Mouse (Mus musculus): Measurements from ENCODE around the gene Lgmn. TPM values are rescaled to one million over a fixed set of nuclear protein-coding genes. Genes with fewer than 3 reads are reported as not detected.
A peak's percentile ranks its signal among the peaks of the same experiment; 100 is the strongest.

The Lgmn gene
- total RNA-seq, 2 experiments from 2014 or later = 101 to 114 TPM

DNA sequence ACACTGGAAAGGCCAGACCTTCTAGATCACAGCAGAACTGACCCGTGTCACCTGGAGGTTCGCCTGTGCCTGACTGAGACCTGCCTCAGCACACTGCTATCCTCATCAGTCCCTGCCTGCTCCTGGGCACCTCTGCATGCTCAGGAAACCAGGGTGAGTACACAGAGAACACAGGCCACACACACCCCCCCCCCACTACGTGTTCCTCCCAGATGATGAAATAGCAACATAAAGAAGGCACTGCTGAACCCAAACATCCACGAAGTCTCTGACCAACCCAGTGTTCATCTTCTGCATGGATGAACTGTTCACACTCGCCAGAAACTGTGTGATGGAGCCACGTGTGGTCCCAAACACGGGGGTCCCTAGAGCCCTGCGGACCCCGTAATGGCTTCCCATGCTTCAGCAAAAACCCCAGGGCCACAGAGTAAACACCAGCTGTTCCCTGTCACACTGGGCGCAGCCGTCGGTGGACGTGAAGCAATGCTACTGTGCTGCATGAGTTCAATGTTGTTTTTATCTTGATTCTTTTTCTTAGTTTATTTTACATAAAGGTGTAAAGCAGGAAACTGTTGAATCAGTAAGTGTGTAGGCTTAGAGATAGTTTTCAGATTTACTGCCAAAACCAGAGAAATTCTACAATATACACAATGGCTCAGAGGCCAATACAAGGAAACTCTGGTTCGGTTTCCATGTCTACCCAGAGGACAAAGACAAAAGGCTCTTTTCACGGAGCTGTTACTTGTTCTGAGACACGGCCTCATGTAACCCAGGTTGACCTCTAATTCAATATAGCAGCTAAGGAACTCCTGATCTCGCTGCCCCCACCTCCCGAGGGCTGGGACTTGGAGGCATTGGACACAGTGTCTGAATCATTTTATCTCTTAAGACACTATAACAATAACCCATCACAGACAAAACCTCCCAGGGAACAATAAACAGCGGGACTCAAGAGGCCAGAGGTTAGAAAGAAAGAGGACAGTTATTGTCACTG is 43.3 kb downstream of the Lgmn start:
- DNase-seq (ENCODE audit: low spot score in 2 of 2) = no peak
- intact Hi-C loops (cut with DNase I) = no loop called here

GRCm38 (mm10) chr12:102395537-102395936 is 44.1 kb downstream of the Lgmn start:
- intact Hi-C loops (cut with DNase I) = no loop called here

DNA sequence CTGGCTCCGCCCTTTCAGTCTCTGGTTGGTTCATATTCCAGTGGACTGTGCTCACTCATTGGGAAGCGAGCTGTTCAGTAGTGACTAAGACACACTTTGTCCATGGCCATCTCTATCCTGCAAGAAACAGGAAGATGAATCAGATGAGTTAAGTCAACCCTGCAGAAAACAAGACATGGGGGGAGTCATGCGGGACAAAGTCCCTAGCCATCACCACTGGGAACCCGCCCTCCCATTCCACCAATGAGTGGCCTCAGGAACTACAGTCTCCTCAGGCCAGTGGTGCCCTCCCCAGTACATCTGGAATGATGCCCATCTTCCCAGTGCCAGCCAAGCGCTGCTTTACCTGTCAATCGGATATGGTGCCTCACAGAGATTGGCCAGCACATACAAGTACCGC is 45.1 kb downstream of the Lgmn start:
- intact Hi-C loops (cut with DNase I) = no loop called here
- no peak for DNase-seq (ENCODE audit: low spot score in 2 of 2)

More at GRCm38 (mm10) chr12:102395537-102395936, 44.1 kb downstream of the Lgmn start:
- DNase-seq (ENCODE audit: low spot score in 2 of 2) = no peak

DNA sequence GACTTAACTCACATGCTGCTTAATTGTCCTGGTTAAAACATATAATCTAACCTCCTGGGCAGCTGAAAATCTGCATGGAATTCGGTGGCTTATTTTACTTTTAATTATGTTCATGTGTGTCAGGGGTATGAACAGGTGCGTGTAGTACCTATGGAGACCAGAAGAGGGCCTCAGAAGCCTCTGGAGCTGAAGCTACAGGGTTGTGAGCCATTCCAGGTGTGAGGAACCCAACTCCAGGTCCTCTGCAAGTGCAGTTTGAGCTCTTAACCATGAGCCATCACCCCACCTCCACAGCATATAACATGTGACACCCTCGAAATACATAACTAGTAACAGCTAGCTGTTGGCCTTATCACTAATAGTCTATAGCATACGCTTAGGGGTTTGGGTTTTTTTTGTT is 47.6 kb downstream of the Lgmn start:
- intact Hi-C loops (cut with DNase I) = loop anchor here (1.0 kb wide), 1 partner anchor 69 kb away; no protein-coding TSS in a partner anchor
- DNase-seq (ENCODE audit: low spot score in 2 of 2) = no peak

DNA sequence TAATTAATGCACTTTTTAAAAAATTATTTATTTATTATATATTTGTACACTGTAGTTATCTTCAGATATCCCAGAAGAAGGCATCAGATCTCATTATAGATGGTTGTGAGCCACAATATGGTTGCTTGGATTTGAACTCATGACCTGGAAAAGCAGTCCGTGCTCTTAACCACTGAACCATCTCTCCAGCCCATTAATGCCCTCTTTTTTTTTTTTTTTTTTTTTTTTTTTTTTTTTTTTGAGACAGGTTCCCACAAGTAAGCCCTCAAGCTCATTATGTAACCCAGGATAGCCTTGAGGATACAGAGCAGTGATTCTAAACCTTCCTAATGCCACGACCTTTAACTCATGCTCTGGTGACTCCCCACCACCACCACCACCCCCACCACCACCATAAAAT is 48.5 kb downstream of the Lgmn start:
- DNase-seq (ENCODE audit: low spot score in 2 of 2) = no peak
- intact Hi-C loops (cut with DNase I) = no loop called here

GRCm38 (mm10) chr12:102390042-102390441 is 49.6 kb downstream of the Lgmn start:
- intact Hi-C loops (cut with DNase I) = no loop called here

DNA sequence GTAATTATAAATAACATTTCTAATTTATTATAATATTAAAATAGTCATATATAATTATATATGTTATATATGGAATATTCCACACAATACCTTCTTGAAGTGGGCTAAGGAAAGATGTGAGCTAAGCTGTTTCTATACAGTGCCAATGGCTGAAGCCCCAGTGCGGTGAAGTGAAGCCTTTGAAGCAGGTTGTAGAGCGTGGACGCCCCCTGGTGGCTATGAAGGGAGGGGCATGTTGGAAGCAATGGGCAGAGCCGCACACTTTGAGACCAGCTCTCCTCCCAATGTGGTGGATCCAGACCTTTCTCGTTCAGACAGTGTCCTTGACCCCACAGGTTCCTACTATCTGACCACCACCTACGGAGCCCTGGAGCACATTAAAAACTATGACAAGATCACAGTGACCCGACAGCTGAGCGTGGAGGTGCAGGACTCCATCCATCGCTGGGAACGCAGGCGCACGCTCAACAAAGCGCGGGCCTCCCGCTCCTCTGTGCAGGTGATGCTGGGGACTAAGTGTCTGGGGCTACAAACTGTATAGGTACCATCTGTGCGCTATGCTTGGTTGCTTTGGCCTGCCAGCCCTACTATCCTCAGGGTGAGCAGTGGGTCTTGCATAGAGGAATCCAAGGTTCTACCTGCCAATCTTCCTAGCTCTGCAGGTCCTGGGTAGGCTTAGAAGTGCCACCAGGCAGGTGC is 52.2 kb downstream of the Lgmn start:
- intact Hi-C loops (cut with DNase I) = loop anchor here (5.0 to 10.0 kb wide), 4 partner anchors 133 to 400 kb away; partner anchors contain the start of gene Slc24a4
- DNase-seq (ENCODE audit: low spot score in 2 of 2) = peak; percentile 81 to 87

More at GRCm38 (mm10) chr12:102390042-102390441, 49.6 kb downstream of the Lgmn start:
- no peak for DNase-seq (ENCODE audit: low spot score in 2 of 2)

DNA sequence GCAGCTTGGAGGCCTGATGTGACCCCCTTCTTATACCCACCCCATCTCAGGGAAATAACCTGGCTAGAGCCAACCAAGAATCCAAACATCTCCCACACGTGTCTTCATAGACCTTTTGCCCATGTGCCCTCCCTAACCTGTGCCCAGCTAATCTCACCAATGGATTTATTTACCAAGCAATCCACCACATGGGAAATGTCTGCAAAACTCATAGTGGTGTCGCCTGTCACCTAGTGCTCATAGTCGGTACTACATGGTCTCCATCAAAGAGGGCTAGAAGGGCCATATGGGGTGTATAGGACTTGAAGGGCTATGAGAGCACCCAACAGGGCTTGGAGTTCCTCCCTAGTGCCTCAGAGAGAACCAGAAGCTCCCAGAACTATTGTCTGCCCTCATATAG is 54.8 kb downstream of the Lgmn start:
- peak; percentile 18 to 41 for DNase-seq (ENCODE audit: low spot score in 2 of 2)
- intact Hi-C loops (cut with DNase I) = loop anchor here (5.0 to 10.0 kb wide), 4 partner anchors 130 to 398 kb away; partner anchors contain the start of gene Slc24a4

- intact Hi-C loops (cut with DNase I) = loop anchor here (10.0 kb wide), 1 partner anchor 128 kb away; no protein-coding TSS in a partner anchor
Observed at GRCm38 (mm10) chr12:102383288-102383687, 56.3 kb downstream of the Lgmn start.

DNA sequence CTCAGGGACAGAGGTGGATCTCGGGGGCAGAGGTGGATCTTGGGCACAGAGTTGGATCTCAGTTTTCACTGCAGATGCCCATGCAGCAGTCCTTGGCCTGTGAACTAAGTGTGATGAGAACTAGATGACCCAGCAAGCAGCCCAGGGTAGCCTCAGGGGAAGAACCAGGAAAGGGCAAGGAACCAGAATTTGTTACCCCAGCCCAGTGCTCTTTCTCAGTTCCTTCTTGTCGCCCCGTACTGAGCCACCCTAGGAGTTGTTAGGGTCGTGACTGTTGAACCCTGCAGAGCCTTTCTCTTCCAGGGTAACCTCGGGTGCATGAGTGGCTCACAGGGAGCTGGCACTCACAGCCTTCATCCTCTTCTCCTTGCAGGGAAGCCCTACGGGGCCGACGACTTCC is 57.4 kb downstream of the Lgmn start:
- DNase-seq (ENCODE audit: low spot score in 2 of 2) = no peak
- intact Hi-C loops (cut with DNase I) = loop anchor here (10.0 kb wide), 1 partner anchor 127 kb away; no protein-coding TSS in a partner anchor

More at GRCm38 (mm10) chr12:102383288-102383687, 56.3 kb downstream of the Lgmn start:
- no peak for DNase-seq (ENCODE audit: low spot score in 2 of 2)

- intact Hi-C loops (cut with DNase I) = no loop called here
- no peak for DNase-seq (ENCODE audit: low spot score in 2 of 2)
Observed at GRCm38 (mm10) chr12:102372322-102372721, 67.3 kb downstream of the Lgmn start.

GRCm38 (mm10) chr12:102370931-102371500 is 68.6 kb downstream of the Lgmn start:
- DNase-seq (ENCODE audit: low spot score in 2 of 2) = no peak
- intact Hi-C loops (cut with DNase I) = no loop called here

- intact Hi-C loops (cut with DNase I) = no loop called here
- DNase-seq (ENCODE audit: low spot score in 2 of 2) = no peak
Observed at GRCm38 (mm10) chr12:102369488-102370235, 70.0 kb downstream of the Lgmn start.

DNA sequence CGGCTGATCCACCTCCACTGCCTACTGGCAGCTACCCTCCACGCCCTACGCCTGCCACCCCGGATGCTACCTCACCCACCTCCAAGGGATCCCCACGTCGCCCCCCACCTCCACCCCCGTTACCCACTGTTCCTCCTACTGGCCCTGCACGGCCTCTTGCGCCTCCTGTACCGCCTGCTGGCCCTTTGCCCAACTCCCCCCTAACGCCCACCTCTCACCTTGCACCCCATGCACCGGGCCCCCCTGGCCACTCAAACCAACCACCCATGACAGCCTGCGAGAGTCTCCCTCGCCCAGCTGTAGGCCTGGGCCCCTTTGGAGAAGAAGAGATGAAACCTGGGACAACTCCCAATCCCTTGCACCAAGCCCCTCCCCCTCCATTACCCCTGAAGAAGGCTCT is 71.1 kb downstream of the Lgmn start:
- intact Hi-C loops (cut with DNase I) = no loop called here
- no peak for DNase-seq (ENCODE audit: low spot score in 2 of 2)

GRCm38 (mm10) chr12:102368066-102368465 is 71.5 kb downstream of the Lgmn start:
- DNase-seq (ENCODE audit: low spot score in 2 of 2) = no peak
- intact Hi-C loops (cut with DNase I) = no loop called here

- DNase-seq (ENCODE audit: low spot score in 2 of 2) = no peak
- intact Hi-C loops (cut with DNase I) = no loop called here
Observed at GRCm38 (mm10) chr12:102367075-102367474, 72.5 kb downstream of the Lgmn start.

- intact Hi-C loops (cut with DNase I) = no loop called here
- DNase-seq (ENCODE audit: low spot score in 2 of 2) = no peak
Observed at GRCm38 (mm10) chr12:102366126-102366816, 73.3 kb downstream of the Lgmn start.

DNA sequence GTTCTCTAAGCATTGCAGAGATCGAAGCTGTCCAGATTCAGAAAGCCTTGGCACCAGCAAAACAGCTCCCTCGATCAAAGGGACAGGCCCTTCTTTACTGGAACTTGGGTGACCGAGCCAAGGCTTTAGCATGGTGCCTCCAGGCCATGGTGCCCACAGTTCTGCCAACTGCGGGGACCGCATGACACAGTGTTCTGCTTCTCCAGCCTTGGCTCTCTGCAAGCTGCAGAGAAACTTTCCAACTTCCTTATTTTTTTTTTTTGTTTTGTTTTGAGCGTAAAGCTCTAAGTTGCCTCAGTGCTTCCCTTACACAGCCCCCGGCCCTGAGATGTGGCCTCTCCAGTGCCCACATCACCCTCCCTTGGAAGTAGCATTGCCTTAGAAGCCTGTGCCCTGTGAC is 74.6 kb downstream of the Lgmn start:
- DNase-seq (ENCODE audit: low spot score in 2 of 2) = no peak
- intact Hi-C loops (cut with DNase I) = no loop called here

All from left cerebral cortex, postnatal 36 days (tissue).